Mouse (Mus musculus) gastrocnemius, postnatal 14 days (tissue): ENCODE measurements around the gene Adam19. TPM values are rescaled to one million over a fixed set of nuclear protein-coding genes. Genes with fewer than 3 reads are reported as not detected.
"Not testable (repeated sequence)": the region's sequence is repeated elsewhere in the genome, so short reads cannot be mapped to it uniquely, and the experiment has no call there.

Source experiments
- DNase-seq: peaks from one replicate; pipeline ENCODE4 v3.0.0; 2021; ENCODE audit warnings: mixed read lengths
- intact Hi-C: fragments of 180-260 bp; cut with DNase I; formaldehyde crosslinking; loops from one replicate; pipeline ENCODE4 v1.15.1; 2025; ENCODE audit warnings: low total_unique reads
- total RNA-seq, 2 experiments: library from RNA; stranded (reverse); gene quantifications; 2 replicates each; pipeline ENCODE4 v1.2.3; 2021

The Adam19 gene
- total RNA-seq, 2 experiments from 2014 or later, result 13.0 to 22.2 TPM

GRCm38 (mm10) chr11:46052105-46052659 is 3.6 kb upstream of the Adam19 start, which contains the start of gene Gm12166:
Gene Gm12166, minus strand, starts transcription at chr11:46052321.
- peak; percentile 72 for DNase-seq
- intact Hi-C loops, result not testable (repeated sequence)

- intact Hi-C loops, DNase-seq: not testable (repeated sequence)
Measured at GRCm38 (mm10) chr11:46053457-46053856, 2.3 kb upstream of the Adam19 start.

- intact Hi-C loops, result no loop called here
- DNase-seq, result no peak
Measured at GRCm38 (mm10) chr11:46054311-46054710, 1.5 kb upstream of the Adam19 start.

- intact Hi-C loops, result loop anchor here (5.0 kb wide), 1 partner anchor 72 kb away; no protein-coding TSS in a partner anchor
- no peak for DNase-seq
Measured at GRCm38 (mm10) chr11:46054911-46055895, 589 bp upstream of the Adam19 start.

- intact Hi-C loops, result loop anchor here (5.0 kb wide), 1 partner anchor 70 kb away; no protein-coding TSS in a partner anchor
- DNase-seq, result peak; percentile 66
Measured at GRCm38 (mm10) chr11:46056770-46057411, 1.1 kb downstream of the Adam19 start.

- no peak for DNase-seq
- intact Hi-C loops, result loop anchor here (5.0 kb wide), 1 partner anchor 69 kb away; no protein-coding TSS in a partner anchor
Measured at GRCm38 (mm10) chr11:46058011-46058410, 2.2 kb downstream of the Adam19 start.

- intact Hi-C loops, result loop anchor here (5.0 kb wide), 1 partner anchor 68 kb away; no protein-coding TSS in a partner anchor
- no peak for DNase-seq
Measured at GRCm38 (mm10) chr11:46058916-46059315, 3.1 kb downstream of the Adam19 start.

- intact Hi-C loops, result loop anchor here (5.0 kb wide), 1 partner anchor 67 kb away; no protein-coding TSS in a partner anchor
Measured at GRCm38 (mm10) chr11:46059887-46060650, 4.3 kb downstream of the Adam19 start.

GRCm38 (mm10) chr11:46060651-46061020 is 4.8 kb downstream of the Adam19 start:
- intact Hi-C loops, result no loop called here
- DNase-seq, result no peak

More at GRCm38 (mm10) chr11:46059887-46060650, 4.3 kb downstream of the Adam19 start:
- no peak for DNase-seq

GRCm38 (mm10) chr11:46061776-46062445 is 6.1 kb downstream of the Adam19 start:
- intact Hi-C loops, result no loop called here

GRCm38 (mm10) chr11:46062569-46062968 is 6.8 kb downstream of the Adam19 start:
- intact Hi-C loops, result no loop called here
- no peak for DNase-seq

More at GRCm38 (mm10) chr11:46061776-46062445, 6.1 kb downstream of the Adam19 start:
- DNase-seq, result no peak

GRCm38 (mm10) chr11:46062993-46063731 is 7.4 kb downstream of the Adam19 start:
- intact Hi-C loops, result no loop called here

GRCm38 (mm10) chr11:46064767-46065166 is 9.0 kb downstream of the Adam19 start:
- intact Hi-C loops, result no loop called here
- peak; percentile 43 for DNase-seq

More at GRCm38 (mm10) chr11:46062993-46063731, 7.4 kb downstream of the Adam19 start:
- DNase-seq, result no peak

GRCm38 (mm10) chr11:46065201-46066011 is 9.6 kb downstream of the Adam19 start:
- intact Hi-C loops, result no loop called here
- DNase-seq, result peak; percentile 56

- intact Hi-C loops, result no loop called here
- no peak for DNase-seq
Measured at GRCm38 (mm10) chr11:46067371-46068060, 11.7 kb downstream of the Adam19 start.

GRCm38 (mm10) chr11:46068756-46069407 is 13.1 kb downstream of the Adam19 start:
- intact Hi-C loops, result no loop called here
- DNase-seq, result peak; percentile 51
